Mouse (Mus musculus): ENCODE measurements around the gene Spryd4. TPM values are rescaled to one million over a fixed set of nuclear protein-coding genes. Genes with fewer than 3 reads are reported as not detected.
"Not testable (repeated sequence)": the region's sequence is repeated elsewhere in the genome, so short reads cannot be mapped to it uniquely, and the experiment has no call there.

The Spryd4 gene
- total RNA-seq, 2 experiments from 2014 or later: 9.5 to 10.4 TPM

- no peak for TF ChIP-seq CTCF (IDR thresholded peaks at IDR 0.05)
- Histone ChIP-seq H3K4me3 (no peak overlapping the region), H3K27ac (no peak overlapping the region)
- intact Hi-C loops (cut with DNase I): no loop called here
- DNase-seq (ENCODE audit: extremely low spot score in 1 of 2, low spot score in 2 of 2): no peak
Observed at GRCm38 (mm10) chr10:128177316-128177715, 34.3 kb downstream of the Spryd4 start.

- DNase-seq (ENCODE audit: extremely low spot score in 1 of 2, low spot score in 2 of 2): peak; percentile 40 to 42
- peak overlapping the region; percentile 77 for H3K27ac ChIP-seq
- H3K4me3 ChIP-seq: peak overlapping the region; percentile 58
- TF ChIP-seq CTCF (IDR thresholded peaks at IDR 0.05): no peak
- intact Hi-C loops (cut with DNase I): no loop called here
Observed at GRCm38 (mm10) chr10:128175996-128176755, 35.4 kb downstream of the Spryd4 start.

GRCm38 (mm10) chr10:128175302-128175701 is 36.3 kb downstream of the Spryd4 start:
- no peak for TF ChIP-seq CTCF (IDR thresholded peaks at IDR 0.05)
- no peak for DNase-seq (ENCODE audit: extremely low spot score in 1 of 2, low spot score in 2 of 2)
- intact Hi-C loops (cut with DNase I): no loop called here
- H3K27ac ChIP-seq: no peak overlapping the region
- H3K4me3 ChIP-seq: peak overlapping the region; percentile 58

DNA sequence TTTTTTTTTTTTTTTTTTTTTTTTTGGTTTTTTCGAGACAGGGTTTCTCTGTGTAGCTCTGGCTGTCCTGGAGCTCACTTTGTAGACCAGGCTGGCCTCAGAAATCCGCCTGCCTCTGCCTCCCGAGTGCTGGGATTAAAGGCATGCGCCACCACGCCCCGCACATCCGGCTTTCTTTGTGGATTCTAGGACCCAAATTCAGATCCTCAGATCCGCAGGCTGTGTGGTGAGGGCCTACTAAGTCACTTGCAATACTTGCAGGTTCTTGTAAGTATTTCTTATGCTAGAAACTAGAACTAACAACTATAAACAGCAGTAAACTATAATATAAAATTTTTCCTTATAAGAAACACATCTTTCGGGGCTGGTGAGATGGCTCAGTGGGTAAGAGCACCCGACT is 40.3 kb downstream of the Spryd4 start:
- intact Hi-C loops (cut with DNase I); H3K4me3 ChIP-seq: not testable (repeated sequence)

DNA sequence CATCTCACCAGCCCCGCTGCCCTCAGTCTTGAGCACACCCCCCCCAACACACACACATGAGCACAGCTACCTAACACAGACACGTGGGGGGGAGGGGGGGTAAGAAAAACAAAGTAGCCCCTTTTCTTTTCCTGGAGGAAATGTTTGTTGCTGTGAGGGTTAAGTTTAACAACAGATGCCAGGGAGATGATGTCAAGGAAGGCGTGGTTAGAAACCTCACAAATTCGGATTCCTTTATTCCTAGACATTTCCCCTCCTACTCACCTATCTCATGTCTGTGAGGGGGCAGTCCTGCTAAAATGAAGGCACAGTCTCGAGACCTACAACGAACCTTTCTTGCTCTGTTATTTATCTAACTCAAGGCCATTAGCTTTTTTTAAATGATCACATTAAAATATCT is 44.5 kb downstream of the Spryd4 start:
- DNase-seq (ENCODE audit: extremely low spot score in 1 of 2, low spot score in 2 of 2): no peak
- no peak for TF ChIP-seq CTCF (IDR thresholded peaks at IDR 0.05)
- H3K27ac ChIP-seq: no peak overlapping the region
- no peak overlapping the region for H3K4me3 ChIP-seq
- intact Hi-C loops (cut with DNase I): loop anchor here (2.0 kb wide), 1 partner anchor 16 kb away; no protein-coding TSS in a partner anchor

More for the DNA sequence above, 40.3 kb downstream of the Spryd4 start:
- DNase-seq (ENCODE audit: extremely low spot score in 1 of 2, low spot score in 2 of 2); H3K27ac ChIP-seq: not testable (repeated sequence)

DNA sequence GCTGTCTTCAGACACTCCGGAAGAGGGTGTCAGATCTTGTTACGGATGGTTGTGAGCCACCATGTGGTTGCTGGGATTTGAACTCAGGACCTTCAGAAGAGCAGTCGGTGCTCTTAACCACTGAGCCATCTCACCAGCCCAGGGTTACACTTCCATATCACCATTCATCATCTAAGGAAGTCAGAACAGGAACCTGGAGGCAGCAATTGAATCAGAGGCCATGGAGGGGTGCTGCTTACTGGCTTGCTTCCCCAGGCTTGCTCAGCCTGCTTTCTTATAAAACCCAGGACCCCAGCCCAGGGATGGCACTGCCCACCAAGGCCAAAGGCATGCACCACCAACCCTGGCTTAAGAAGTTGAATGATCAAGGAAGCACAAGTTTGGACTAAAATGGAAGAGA is 45.9 kb downstream of the Spryd4 start:
- H3K27ac ChIP-seq, H3K4me3 ChIP-seq: not testable (repeated sequence)
- intact Hi-C loops (cut with DNase I): loop anchor here (2.0 kb wide), 1 partner anchor 15 kb away; no protein-coding TSS in a partner anchor

More for the DNA sequence above, 45.9 kb downstream of the Spryd4 start:
- not testable (repeated sequence) for DNase-seq (ENCODE audit: extremely low spot score in 1 of 2, low spot score in 2 of 2)

Other genes starting within 250 kb of the Spryd4 start
- not detected for gene Hsd17b6, start 204.2 kb downstream of the Spryd4 start, total RNA-seq (2021)
- 1 to 10 TPM; 7.9 to 8.1 TPM for gene Prim1, start 196.6 kb downstream of the Spryd4 start, total RNA-seq (2021)
- 100 to 1,000 TPM; 310 to 314 TPM for gene Naca, start 176.2 kb downstream of the Spryd4 start, total RNA-seq (2021)
- gene Ptges3, start 152.9 kb downstream of the Spryd4 start, total RNA-seq (2021): 100 to 1,000 TPM; 121 to 123 TPM
- 1,000 to 10,000 TPM; 1,628 to 1,633 TPM for gene Atp5b, start 128.5 kb downstream of the Spryd4 start, total RNA-seq (2021)
- 10 to 100 TPM; 42.2 to 45.1 TPM for gene Baz2a, start 120.2 kb downstream of the Spryd4 start, total RNA-seq (2021)
- 10 to 100 TPM; 15.6 to 16.4 TPM for gene Rbms2, start 31.5 kb downstream of the Spryd4 start, total RNA-seq (2021)
- 10 to 100 TPM; 36.2 to 37.1 TPM for gene Gls2, start 17.4 kb downstream of the Spryd4 start, total RNA-seq (2021)
- gene Mip, start 14.0 kb upstream of the Spryd4 start, total RNA-seq (2021): not detected
- gene Timeless, start 20.3 kb upstream of the Spryd4 start, total RNA-seq (2021): 1 to 10 TPM; 8.2 to 9.1 TPM
- not detected for gene Apon, start 42.3 kb upstream of the Spryd4 start, total RNA-seq (2021)
- not detected for gene Apof, start 56.9 kb upstream of the Spryd4 start, total RNA-seq (2021)
- 10 to 100 TPM; 29.2 to 31.5 TPM for gene Stat2, start 58.8 kb upstream of the Spryd4 start, total RNA-seq (2021)
- not detected for gene Il23a, start 86.9 kb upstream of the Spryd4 start, total RNA-seq (2021)
- gene Pan2, start 91.5 kb upstream of the Spryd4 start, total RNA-seq (2021): 10 to 100 TPM; 15.8 TPM
- gene Cnpy2, start 110.7 kb upstream of the Spryd4 start, total RNA-seq (2021): 10 to 100 TPM; 66.8 to 67.5 TPM
- gene Cs, start 125.9 kb upstream of the Spryd4 start, total RNA-seq (2021): 100 to 1,000 TPM; 216 to 218 TPM
- gene Coq10a, start 157.2 kb upstream of the Spryd4 start, total RNA-seq (2021): 10 to 100 TPM; 53.0 to 54.6 TPM
- 10 to 100 TPM; 60.8 to 63.9 TPM for gene Ankrd52, start 165.3 kb upstream of the Spryd4 start, total RNA-seq (2021)
- gene Slc39a5, start 189.4 kb upstream of the Spryd4 start, total RNA-seq (2021): not detected
- 10 to 100 TPM; 87.0 to 91.1 TPM for gene Nabp2, start 199.7 kb upstream of the Spryd4 start, total RNA-seq (2021)
- gene Rnf41, start 199.8 kb upstream of the Spryd4 start, total RNA-seq (2021): 10 to 100 TPM; 74.0 to 76.6 TPM
- gene Smarcc2, start 247.4 kb upstream of the Spryd4 start, total RNA-seq (2021): 100 to 1,000 TPM; 253 to 254 TPM